Mouse (Mus musculus) hindbrain, embryonic 15.5 days (tissue): ENCODE measurements around the gene Prss30. TPM values are rescaled to one million over a fixed set of nuclear protein-coding genes. Genes with fewer than 3 reads are reported as not detected.
"Not testable (repeated sequence)": the region's sequence is repeated elsewhere in the genome, so short reads cannot be mapped to it uniquely, and the experiment has no call there.

Experiments used
- ATAC-seq: fragments of 200-750 bp; cut with Nextera tagmentation; 2 replicates; pipeline ENCODE4 v1.8.0; 2017; ENCODE audit warnings: low read depth, moderate number of reproducible peaks, moderate TSS enrichment; ENCODE audit not compliant: low FRiP score
- H3K27ac ChIP-seq: fragments of 300-500 bp; sonication (generic); replicated peaks from 2 replicates; pipeline ENCODE4 v1.5.1; 2015; ENCODE audit warnings: mild to moderate bottlenecking, inconsistent platforms
- H3K27me3 ChIP-seq: fragments of 300-500 bp; sonication (generic); 2 replicates; pipeline ENCODE4 v1.6.1; 2015; ENCODE audit warnings: control low read depth, inconsistent platforms
- H3K36me3 ChIP-seq: fragments of 300-500 bp; sonication (generic); 2 replicates; pipeline ENCODE4 v1.6.1; 2015; ENCODE audit warnings: control low read depth, inconsistent platforms
- H3K4me1 ChIP-seq: fragments of 300-500 bp; sonication (generic); replicated peaks from 2 replicates; pipeline ENCODE4 v1.6.1; 2015; ENCODE audit warnings: control low read depth, inconsistent platforms
- H3K4me2 ChIP-seq: fragments of 300-500 bp; sonication (generic); 2 replicates; pipeline ENCODE4 v1.6.1; 2015; ENCODE audit warnings: moderate library complexity, mild to moderate bottlenecking, inconsistent platforms
- H3K4me3 ChIP-seq: fragments of 300-500 bp; sonication (generic); 2 replicates; pipeline ENCODE4 v1.5.1; 2015; ENCODE audit warnings: mild to moderate bottlenecking, inconsistent platforms
- H3K9ac ChIP-seq: fragments of 300-500 bp; sonication (generic); 2 replicates; pipeline ENCODE4 v1.6.1; 2015; ENCODE audit warnings: inconsistent platforms
- H3K9me3 ChIP-seq: fragments of 300-500 bp; sonication (generic); 2 replicates; pipeline ENCODE4 v1.6.1; 2016; ENCODE audit warnings: control low read depth, inconsistent platforms
- WGBS: fragments of 180-500 bp; shearing (Covaris S2); methylation state at CpG from one replicate; pipeline ENCODE4 v1.1.7; 2015; 5-methylcytosine and 5-hydroxymethylcytosine counted together
- polyA plus RNA-seq: library from polyadenylated mRNA; unstranded; fragments of >200 nt; fragmentation: Nextera tagmentation; extraction: Ambion mirVana; gene quantifications from 2 replicates; pipeline ENCODE4 v1.2.1, GENCODE M21; 2015

The Prss30 gene
- polyA plus RNA-seq, 1 experiment from 2014 or later = not detected

DNA sequence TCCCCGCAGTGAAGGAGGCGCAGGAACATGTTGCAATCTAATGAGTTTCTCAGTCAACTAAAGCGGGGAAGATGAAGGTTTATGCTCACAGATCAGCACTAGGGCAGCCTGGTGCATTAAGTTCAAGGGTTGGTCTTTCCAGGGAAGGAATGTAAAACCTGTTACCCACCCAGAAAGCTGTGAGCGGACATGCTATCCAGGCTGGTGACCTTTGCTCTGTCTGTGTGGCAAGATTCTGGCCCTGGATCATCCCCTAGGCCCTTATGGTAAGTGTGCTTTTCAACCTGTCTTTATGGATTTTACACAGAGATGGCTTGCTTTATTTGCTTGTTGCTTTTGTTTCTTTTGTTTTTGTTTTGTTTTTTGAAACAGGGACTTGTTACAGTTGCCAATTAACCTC is 3.7 kb downstream of the Prss30 start:
- 87% methylated on average over 4 of the region's 4 CpGs for WGBS
- no peaks in the 10 kb centered on the region for H3K4me1 ChIP-seq
- no peak overlapping the region for H3K27ac ChIP-seq
- no peak for ATAC-seq
- no peaks in the 10 kb centered on the region for H3K36me3 ChIP-seq
- no peaks in the 10 kb centered on the region for H3K27me3 ChIP-seq
- H3K4me3 ChIP-seq = no peak overlapping the region
- H3K4me2 ChIP-seq = no peak overlapping the region
- H3K9me3 ChIP-seq = no peaks in the 10 kb centered on the region
- H3K9ac ChIP-seq = no peak overlapping the region

DNA sequence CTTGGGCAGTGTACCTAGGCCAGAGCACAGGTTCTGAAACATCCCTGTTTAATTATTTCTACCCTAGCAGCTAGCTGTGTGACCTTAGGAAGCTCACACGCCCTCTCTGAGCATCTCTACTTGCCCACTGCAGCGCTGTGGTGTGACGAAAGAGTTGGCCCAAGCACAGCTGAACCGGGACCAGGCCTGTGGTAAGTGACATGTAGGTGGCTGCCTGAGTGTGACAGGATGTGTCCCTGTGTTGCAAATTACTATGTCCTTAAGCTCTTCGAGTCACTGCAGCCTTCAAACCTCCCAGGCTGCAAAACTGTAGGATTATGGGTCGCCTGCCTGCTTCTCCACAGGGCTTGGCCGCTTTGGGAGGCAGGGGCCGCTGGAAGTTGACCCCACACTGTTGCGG is 9.1 kb downstream of the Prss30 start:
- H3K27me3 ChIP-seq = no peaks in the 10 kb centered on the region

DNA sequence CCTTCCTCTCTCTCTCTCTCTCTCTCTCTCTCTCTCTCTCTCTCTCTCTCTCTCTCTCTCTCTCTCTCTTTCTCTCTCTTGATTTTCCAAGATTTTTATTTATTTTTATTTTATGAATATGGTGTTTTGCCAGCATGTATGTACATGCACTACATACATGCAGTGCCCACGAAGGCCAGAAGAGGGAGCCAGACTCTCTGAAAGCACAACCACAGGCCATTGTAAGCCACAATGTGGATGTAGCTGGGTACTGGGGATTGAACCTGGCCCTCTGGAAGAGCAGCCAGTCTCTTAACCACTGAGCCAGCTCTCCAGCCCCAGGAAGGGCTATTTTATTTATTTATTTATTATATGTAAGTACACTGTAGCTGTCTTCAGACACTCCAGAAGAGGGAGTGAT is 11.1 kb downstream of the Prss30 start:
- 0% methylated on average over 1 of the region's 1 CpGs for WGBS
- no peak overlapping the region for H3K4me2 ChIP-seq
- H3K9ac ChIP-seq = no peak overlapping the region
- no peak overlapping the region for H3K4me3 ChIP-seq
- H3K36me3 ChIP-seq = no peaks in the 10 kb centered on the region
- H3K9me3 ChIP-seq = no peaks in the 10 kb centered on the region
- H3K27ac ChIP-seq = no peak overlapping the region
- no peak for ATAC-seq
- H3K4me1 ChIP-seq = 0 out of 2 replicates have a peak, but pooled peaks cover 5% of the 10 kb centered on the region
- no peaks in the 10 kb centered on the region for H3K27me3 ChIP-seq

More for the DNA sequence above, 9.1 kb downstream of the Prss30 start:
- H3K9ac ChIP-seq = no peak overlapping the region
- WGBS = 85% methylated on average over 9 of the region's 9 CpGs
- ATAC-seq = no peak
- H3K4me2 ChIP-seq = no peak overlapping the region
- no peaks in the 10 kb centered on the region for H3K9me3 ChIP-seq
- H3K27ac ChIP-seq = no peak overlapping the region
- H3K36me3 ChIP-seq = no peaks in the 10 kb centered on the region
- no peaks in the 10 kb centered on the region for H3K4me1 ChIP-seq
- H3K4me3 ChIP-seq = no peak overlapping the region

GRCm38 (mm10) chr17:23968780-23969179 is 11.6 kb downstream of the Prss30 start:
- Histone ChIP-seq H3K36me3 (no peaks in the 10 kb centered on the region), H3K4me3 (no peak overlapping the region), H3K4me1 (0 out of 2 replicates have a peak, but pooled peaks cover 5% of the 10 kb centered on the region), H3K27me3 (no peaks in the 10 kb centered on the region), H3K27ac (no peak overlapping the region), H3K4me2 (no peak overlapping the region), H3K9ac (no peak overlapping the region), H3K9me3 (no peaks in the 10 kb centered on the region)
- 56% methylated on average over 2 of the region's 2 CpGs for WGBS
- ATAC-seq = no peak

DNA sequence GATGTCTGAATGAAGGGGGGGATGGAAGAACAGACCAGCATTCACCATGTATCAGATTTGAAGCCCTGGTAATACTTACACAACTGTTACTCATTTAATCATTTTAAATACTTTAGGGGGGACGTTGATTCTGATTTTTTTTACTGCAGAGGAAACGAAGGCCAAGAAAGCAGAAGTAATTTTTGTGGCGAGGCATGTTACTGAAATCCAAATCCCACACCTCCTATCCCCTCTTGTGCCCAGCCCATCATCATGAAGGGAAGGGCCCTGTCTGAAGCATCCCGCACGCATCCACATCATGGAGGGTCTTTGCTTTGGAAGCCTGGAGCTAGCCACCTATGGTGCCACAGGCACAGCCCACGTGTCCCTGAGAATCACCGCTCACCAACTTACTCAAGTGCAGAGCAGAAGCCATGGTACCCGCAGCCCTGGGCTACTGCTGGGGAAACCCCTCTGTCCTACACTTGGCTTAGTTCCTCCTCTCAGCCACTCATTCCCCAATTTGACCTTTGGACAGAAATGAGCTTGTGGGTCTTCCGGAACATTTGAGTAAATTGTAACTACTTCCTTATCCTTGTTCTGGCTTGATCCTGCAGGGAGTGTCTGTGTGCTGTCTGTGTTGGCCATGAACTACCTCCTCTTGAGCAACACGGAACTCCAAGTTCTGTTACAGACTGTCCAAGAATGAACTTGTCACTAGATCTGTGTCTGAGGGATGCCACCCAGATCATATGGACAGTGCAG is 13.5 kb downstream of the Prss30 start:
- Histone ChIP-seq H3K36me3 (no peaks in the 10 kb centered on the region), H3K27ac (no peak overlapping the region), H3K9ac (no peak overlapping the region), H3K4me2 (no peak overlapping the region), H3K4me3 (no peak overlapping the region), H3K4me1 (0 out of 2 replicates have a peak, but pooled peaks cover 5% of the 10 kb centered on the region), H3K9me3 (no peaks in the 10 kb centered on the region), H3K27me3 (no peaks in the 10 kb centered on the region)
- WGBS = 88% methylated on average over 10 of the region's 10 CpGs
- no peak for ATAC-seq

GRCm38 (mm10) chr17:23965805-23966425 is 14.5 kb downstream of the Prss30 start:
- no peaks in the 10 kb centered on the region for H3K36me3 ChIP-seq
- 26% methylated on average over 6 of the region's 6 CpGs for WGBS
- H3K27ac ChIP-seq = no peak overlapping the region
- no peak overlapping the region for H3K4me3 ChIP-seq
- no peak overlapping the region for H3K9ac ChIP-seq
- H3K4me1 ChIP-seq = 0 out of 2 replicates have a peak, but pooled peaks cover 5% of the 10 kb centered on the region
- no peak for ATAC-seq
- H3K9me3 ChIP-seq = no peaks in the 10 kb centered on the region
- H3K27me3 ChIP-seq = no peaks in the 10 kb centered on the region
- H3K4me2 ChIP-seq = no peak overlapping the region

DNA sequence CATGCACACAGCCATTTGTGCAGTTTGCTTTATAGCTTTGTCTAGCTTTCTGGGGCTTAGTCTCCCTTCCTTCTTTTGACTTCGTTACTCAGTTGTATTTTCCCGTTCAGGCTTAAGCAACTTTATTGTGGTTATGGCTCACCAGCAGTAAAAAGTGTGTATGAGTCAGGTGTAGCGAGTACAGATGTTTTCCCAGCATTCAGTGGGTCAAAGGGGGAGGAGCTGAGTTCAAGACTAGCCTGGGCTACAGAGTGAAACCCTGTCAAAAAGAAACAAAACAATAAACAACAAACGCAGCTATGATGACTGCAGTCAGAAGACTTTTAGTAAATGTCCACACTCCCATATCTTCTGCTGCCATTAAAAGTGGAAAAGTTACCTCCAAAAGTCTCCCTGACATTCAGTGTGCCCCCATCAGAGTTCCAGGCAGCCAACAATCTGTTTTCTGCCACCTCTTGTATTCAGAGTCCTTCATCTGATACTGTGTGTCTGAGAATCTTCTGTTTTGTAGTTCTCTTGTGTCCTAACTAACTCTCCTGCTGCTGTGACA is 18.7 kb downstream of the Prss30 start:
- H3K9ac ChIP-seq = no peak overlapping the region
- no peaks in the 10 kb centered on the region for H3K9me3 ChIP-seq
- no peak overlapping the region for H3K4me2 ChIP-seq
- H3K27ac ChIP-seq = no peak overlapping the region
- 45% methylated on average over 4 of the region's 4 CpGs for WGBS
- ATAC-seq = no peak
- 0 out of 2 replicates have a peak, but pooled peaks cover 5% of the 10 kb centered on the region for H3K4me1 ChIP-seq
- no peaks in the 10 kb centered on the region for H3K36me3 ChIP-seq
- H3K27me3 ChIP-seq = no peaks in the 10 kb centered on the region
- no peak overlapping the region for H3K4me3 ChIP-seq

GRCm38 (mm10) chr17:23960084-23960738 is 20.2 kb downstream of the Prss30 start:
- no peak overlapping the region for H3K4me2 ChIP-seq
- no peak overlapping the region for H3K4me3 ChIP-seq
- H3K4me1 ChIP-seq = no peaks in the 10 kb centered on the region
- no peaks in the 10 kb centered on the region for H3K27me3 ChIP-seq
- H3K27ac ChIP-seq = no peak overlapping the region
- no peaks in the 10 kb centered on the region for H3K9me3 ChIP-seq
- H3K9ac ChIP-seq = no peak overlapping the region
- WGBS = 41% methylated on average over 3 of the region's 3 CpGs
- peak; percentile 94 for ATAC-seq
- no peaks in the 10 kb centered on the region for H3K36me3 ChIP-seq

- Histone ChIP-seq H3K4me2 (no peak within 1 kb of the TSS), H3K36me3 (no peaks in the 10 kb centered on the region), H3K27ac (no peak within 1 kb of the TSS), H3K4me3 (no peak within 1 kb of the TSS), H3K4me1 (no peaks in the 10 kb centered on the region), H3K9me3 (no peaks in the 10 kb centered on the region), H3K27me3 (no peaks in the 10 kb centered on the region), H3K9ac (no peak within 1 kb of the TSS)
- WGBS = 72% methylated on average over 5 of the region's 5 CpGs
- no peak for ATAC-seq
Observed at GRCm38 (mm10) chr17:23955174-23955573, 25.2 kb downstream of the Prss30 start, which contains the start of gene Sbpl. Gene Sbpl, minus strand, starts transcription at chr17:23955274.

DNA sequence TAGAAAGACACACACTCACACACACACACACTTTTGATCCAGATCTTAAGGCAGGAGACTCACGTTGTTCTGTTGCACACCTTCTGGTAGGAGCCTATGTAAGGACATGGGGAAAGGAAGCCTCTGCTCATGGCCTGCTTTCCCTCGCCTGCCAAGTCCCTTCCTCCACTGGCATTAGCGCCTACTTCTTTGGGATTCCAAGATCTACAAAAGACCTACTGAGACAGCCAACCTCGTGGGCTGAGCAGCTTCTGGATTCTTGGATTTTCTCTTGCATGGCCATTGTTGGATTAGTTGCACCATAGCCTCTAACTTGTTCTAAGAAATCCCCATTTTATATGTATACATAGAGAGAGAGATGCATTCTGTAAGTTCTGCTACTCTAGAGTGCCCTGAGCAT is 29.5 kb downstream of the Prss30 start:
- H3K4me3 ChIP-seq, H3K4me1 ChIP-seq, H3K27ac ChIP-seq, H3K27me3 ChIP-seq, H3K9ac ChIP-seq, ATAC-seq, H3K36me3 ChIP-seq, H3K9me3 ChIP-seq, H3K4me2 ChIP-seq: not testable (repeated sequence)
- WGBS = 76% methylated on average over 4 of the region's 4 CpGs

DNA sequence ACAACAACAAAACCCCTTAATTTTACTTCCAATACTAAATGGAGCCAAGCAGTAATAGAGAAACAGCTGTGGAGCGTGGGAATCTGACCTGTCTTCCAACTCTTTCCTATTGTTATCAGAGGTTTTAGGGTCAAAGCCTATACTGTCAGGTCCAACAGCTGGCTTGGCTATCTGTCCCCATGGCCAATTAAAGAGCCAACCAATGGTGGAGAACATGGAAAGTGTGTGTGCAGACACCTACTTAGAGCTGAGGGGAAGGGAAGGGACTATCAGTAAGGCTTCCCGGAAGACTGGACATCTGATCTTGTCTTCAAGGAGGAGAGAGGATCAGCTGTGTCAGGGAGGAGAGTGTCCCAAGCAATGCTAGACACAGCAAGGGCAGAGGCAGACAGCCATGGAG is 31.3 kb downstream of the Prss30 start:
- Histone ChIP-seq H3K4me3 (no peak overlapping the region), H3K4me1 (no peaks in the 10 kb centered on the region), H3K36me3 (no peaks in the 10 kb centered on the region), H3K27ac (no peak overlapping the region), H3K4me2 (no peak overlapping the region), H3K27me3 (no peaks in the 10 kb centered on the region), H3K9ac (no peak overlapping the region), H3K9me3 (no peaks in the 10 kb centered on the region)
- ATAC-seq = no peak
- WGBS = 95% methylated on average over 2 of the region's 2 CpGs

- not testable (repeated sequence) for H3K4me2 ChIP-seq, H3K4me1 ChIP-seq, H3K27ac ChIP-seq, H3K9ac ChIP-seq, H3K4me3 ChIP-seq, H3K27me3 ChIP-seq, ATAC-seq, H3K36me3 ChIP-seq, H3K9me3 ChIP-seq
- 84% methylated on average over 4 of the region's 4 CpGs for WGBS
Observed at GRCm38 (mm10) chr17:23947486-23947885, 32.9 kb downstream of the Prss30 start.
